Mouse (Mus musculus): Measurements from ENCODE around the gene Cxcl13.

The Cxcl13 gene

DNA sequence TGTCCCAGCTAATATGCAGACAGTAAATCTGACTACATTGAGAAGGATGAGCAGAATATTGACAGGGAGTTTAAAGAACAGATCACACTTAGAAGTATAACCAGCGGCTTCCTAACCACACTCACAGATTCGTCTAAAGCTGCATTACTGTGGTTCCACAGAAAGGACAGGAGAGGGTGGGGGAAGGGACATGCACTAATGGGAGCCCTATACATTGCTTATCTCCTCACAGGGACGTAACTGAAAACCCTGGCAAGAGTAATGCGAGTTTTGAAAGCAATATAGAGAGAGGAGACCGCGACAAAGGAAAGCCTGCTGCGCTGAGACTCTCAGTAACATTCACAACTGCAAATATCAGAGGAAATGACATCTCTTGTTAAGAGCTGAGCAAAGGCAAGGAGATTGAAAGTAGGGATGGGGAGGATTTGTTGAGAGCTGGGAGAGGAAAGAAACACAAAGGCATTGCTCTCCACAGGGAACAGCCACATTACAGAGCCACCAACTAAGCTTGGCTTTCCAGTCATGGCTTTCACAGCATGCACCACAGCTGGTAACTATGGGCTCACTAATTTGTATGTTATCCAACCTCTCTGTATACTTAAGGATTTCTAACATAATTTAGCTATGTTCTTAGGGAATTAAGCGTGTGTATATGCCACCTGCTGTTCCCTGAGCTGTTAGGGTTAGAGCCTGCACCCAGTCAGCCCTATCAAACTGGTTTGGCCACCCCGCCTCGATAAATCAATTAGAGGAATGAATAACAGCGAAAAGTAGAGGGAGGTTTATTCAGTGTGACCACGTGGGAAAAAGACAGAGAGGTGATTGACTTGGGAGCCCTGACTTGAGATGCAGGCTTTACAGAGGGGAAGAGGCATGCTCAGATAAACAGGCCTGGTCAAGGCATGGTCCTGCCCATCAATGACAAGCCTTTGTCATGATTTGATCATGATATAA lies 34.9 kb downstream of the Cxcl13 start:
- no peak for DNase-seq

DNA sequence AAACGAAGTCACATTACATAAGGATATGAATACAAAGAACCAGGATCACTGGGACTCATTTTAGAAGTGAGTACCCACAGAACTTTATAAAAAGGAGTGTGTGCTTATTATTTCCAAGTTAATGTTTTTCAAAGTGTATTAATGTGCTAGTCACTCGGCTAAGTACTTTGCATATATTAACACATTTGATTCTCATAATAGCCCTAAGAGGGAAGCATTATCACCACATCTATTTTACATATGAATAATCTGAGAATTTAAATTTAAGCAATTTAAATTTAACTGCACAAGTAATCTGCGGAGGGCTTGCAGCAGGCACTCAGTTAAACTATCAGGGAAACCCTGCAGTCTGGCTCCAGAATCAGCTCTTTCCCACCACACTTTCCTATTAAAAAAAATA lies 40.5 kb downstream of the Cxcl13 start:
- no peak for DNase-seq

DNA sequence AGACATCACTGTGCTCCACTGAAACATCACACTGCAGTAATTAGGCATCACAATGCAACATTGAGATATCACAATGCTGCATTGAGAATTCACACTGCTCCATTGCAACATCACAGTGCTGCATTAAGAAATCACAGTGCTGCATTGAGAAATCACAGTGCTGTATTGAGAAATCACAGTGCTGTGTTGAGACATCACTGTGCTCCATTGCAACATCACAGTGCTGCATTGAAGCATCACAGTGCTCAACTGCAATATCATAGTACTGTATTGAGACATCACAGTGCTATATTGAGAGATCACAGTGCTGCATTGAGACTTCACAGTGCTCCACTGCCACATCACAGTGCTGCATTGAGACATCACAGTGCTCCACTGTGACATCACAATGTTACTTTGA lies 46.6 kb downstream of the Cxcl13 start:
- DNase-seq = no peak

DNA sequence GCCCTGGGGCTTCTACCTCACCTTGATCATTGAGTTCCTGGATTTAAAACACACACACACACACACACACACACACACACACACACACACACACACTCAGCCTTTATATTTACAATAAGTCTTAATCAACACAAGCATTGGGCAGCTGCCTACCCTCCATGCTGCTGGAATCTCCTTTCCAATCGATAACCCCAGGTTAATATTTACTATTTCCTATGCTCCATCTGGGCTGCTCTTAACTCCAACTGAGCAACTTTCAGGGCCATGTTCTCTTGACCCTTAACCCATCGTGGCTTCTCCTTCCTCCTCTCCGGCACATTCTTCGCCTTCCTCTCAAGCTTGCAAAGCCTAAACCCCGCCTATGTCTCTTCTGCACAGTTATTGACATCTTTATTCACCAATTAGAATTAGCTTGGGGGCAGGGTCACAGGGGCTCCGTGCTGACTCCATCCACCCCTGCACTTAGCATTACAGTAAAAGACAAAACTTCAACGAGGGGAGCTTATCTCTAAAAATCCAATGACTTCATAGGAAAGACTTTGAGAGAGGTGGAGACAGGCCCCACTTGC lies 51.6 kb downstream of the Cxcl13 start:
- DNase-seq = no peak

DNA sequence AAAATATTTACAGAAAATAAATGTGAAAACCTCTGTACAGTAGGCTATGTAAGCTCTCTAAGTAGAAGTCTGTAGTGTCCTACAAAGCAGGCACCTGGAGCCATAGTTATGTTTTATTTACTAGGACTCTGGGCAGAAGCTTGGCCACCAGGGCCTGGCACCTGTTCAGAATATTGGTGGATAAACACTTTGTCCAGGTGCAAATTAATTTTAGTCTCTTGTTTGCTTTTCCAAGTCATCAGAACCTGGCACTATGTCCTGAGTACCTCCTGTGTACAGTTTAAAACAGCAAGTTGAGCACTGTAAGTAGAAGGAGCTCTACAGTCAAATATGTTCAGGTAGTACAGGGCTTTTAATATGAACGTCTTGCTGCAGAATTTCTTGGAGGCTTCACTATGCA lies 52.3 kb downstream of the Cxcl13 start:
- DNase-seq = no peak
